Mouse (Mus musculus): ENCODE results near the gene Cul5. TPM values are rescaled to one million over a fixed set of nuclear protein-coding genes. Genes with fewer than 3 reads are reported as not detected.

The Cul5 gene
- polyA plus RNA-seq, 1 experiment from 2014 or later = 20.2 TPM

DNA sequence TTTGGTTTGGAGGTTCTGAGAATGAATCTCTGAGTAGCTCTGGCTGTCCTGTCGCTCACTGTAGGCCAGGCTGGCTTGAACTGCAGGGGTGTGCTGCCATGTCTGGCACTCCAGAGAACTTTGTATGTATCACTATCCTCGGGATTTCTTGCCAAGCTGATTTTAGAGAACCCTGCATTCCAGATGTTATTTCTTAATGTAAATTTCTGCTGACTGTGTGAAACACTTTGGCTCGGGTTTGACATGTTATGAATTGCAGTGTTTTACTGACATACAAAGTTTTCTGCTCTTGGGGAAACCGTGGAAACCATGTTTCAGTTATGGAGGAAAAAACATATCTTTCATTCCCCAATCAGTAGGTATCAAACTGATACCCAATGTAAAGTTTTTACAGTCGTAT is 94.1 kb downstream of the Cul5 start:
- Histone ChIP-seq H3K9ac (ENCODE audit: low read depth, low read length) (no peak overlapping the region), H3K4me1 (replicated peaks; ENCODE audit: control insufficient read depth, insufficient read depth, low read length) (no peaks in the 10 kb centered on the region), H3K36me3 (ENCODE audit: control insufficient read depth, insufficient read depth) (peaks cover 28% of the 10 kb centered on the region), H3K4me2 (replicated peaks; ENCODE audit: low read depth) (no peak overlapping the region), H3K4me3 (ENCODE audit: low read depth, low read length) (no peak overlapping the region), H3K27ac (ENCODE audit: low read depth, low read length) (no peak overlapping the region), H3K27me3 (replicated peaks; ENCODE audit: control insufficient read depth, insufficient read depth, low read length) (no peaks in the 10 kb centered on the region), H3K9me3 (ENCODE audit: control insufficient read depth) (no peaks in the 10 kb centered on the region)
- no peak for TF ChIP-seq CTCF (IDR thresholded peaks at IDR 0.05; ENCODE audit: low read depth)
- 64% methylated on average over 5 of the region's 5 CpGs for WGBS
- no peak for ATAC-seq

DNA sequence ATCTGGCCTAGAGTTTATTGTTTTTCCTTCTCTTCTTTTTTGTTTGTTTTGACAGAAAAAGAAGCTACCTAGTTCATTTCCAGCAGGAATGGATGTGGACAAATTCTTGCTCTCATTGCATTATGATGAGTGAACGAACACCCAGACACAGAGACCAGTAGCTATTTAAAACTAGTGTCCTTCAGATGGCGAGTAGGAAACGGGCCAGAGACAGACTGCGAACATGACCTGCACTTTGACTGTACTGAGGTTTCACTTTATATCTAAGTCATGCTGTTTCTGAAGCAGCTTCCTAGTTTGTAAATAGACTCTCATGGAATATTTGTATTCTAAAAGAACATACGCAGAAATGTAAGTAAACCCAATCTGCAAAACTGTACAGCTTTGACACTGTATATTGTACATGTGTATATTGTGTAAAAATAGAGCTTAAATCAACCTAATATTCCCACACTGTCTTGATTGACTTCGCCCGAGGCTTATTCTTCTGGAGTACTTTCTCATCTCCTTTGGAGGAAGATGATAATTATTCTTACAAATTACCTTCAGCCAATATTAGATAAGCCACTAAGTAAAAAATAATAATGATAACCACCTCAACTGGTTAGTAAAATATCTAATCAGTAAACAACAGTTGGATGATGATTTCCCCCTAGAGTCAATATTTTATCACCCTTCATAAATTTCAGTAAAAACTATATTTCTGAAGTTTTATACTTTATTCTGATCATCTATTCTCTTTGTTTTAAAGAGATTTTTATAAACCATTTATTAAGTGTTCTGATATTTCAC is 97.1 kb downstream of the Cul5 start:
- no peak overlapping the region for H3K27ac ChIP-seq (ENCODE audit: low read depth, low read length)
- H3K27me3 ChIP-seq (replicated peaks; ENCODE audit: control insufficient read depth, insufficient read depth, low read length) = no peaks in the 10 kb centered on the region
- H3K9me3 ChIP-seq (ENCODE audit: control insufficient read depth) = no peaks in the 10 kb centered on the region
- ATAC-seq = no peak
- no peaks in the 10 kb centered on the region for H3K4me1 ChIP-seq (replicated peaks; ENCODE audit: control insufficient read depth, insufficient read depth, low read length)
- H3K4me2 ChIP-seq (replicated peaks; ENCODE audit: low read depth) = no peak overlapping the region
- TF ChIP-seq CTCF (IDR thresholded peaks at IDR 0.05; ENCODE audit: low read depth) = no peak
- H3K4me3 ChIP-seq (ENCODE audit: low read depth, low read length) = no peak overlapping the region
- 88% methylated on average over 7 of the region's 7 CpGs for WGBS
- peaks cover 34% of the 10 kb centered on the region for H3K36me3 ChIP-seq (ENCODE audit: control insufficient read depth, insufficient read depth)
- no peak overlapping the region for H3K9ac ChIP-seq (ENCODE audit: low read depth, low read length)

DNA sequence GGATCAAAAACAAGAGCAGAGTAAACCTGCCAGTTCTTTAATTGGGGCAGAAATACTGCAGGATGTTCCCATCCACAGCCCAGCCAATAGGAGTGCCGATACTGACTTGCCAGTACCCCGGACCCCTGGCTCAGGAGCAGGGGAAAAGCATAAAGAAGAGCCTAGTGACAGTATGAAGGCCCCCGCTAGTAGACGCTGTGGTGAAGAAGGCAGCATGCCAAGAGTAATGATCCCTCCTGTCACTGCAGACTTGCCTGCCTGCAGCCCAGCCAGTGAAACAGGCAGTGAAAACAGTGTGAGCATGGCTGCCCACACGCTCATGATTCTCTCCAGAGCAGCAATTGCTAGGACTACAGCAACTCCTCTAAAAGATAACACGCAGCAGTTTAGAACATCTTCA is 99.2 kb downstream of the Cul5 start:
- 83% methylated on average over 6 of the region's 6 CpGs for WGBS
- peaks cover 44% of the 10 kb centered on the region for H3K36me3 ChIP-seq (ENCODE audit: control insufficient read depth, insufficient read depth)
- H3K4me1 ChIP-seq (replicated peaks; ENCODE audit: control insufficient read depth, insufficient read depth, low read length) = no peaks in the 10 kb centered on the region
- no peak overlapping the region for H3K4me2 ChIP-seq (replicated peaks; ENCODE audit: low read depth)
- no peak for ATAC-seq
- H3K27me3 ChIP-seq (replicated peaks; ENCODE audit: control insufficient read depth, insufficient read depth, low read length) = no peaks in the 10 kb centered on the region
- H3K9me3 ChIP-seq (ENCODE audit: control insufficient read depth) = no peaks in the 10 kb centered on the region
- no peak for TF ChIP-seq CTCF (IDR thresholded peaks at IDR 0.05; ENCODE audit: low read depth)
- H3K9ac ChIP-seq (ENCODE audit: low read depth, low read length) = no peak overlapping the region
- H3K4me3 ChIP-seq (ENCODE audit: low read depth, low read length) = no peak overlapping the region
- no peak overlapping the region for H3K27ac ChIP-seq (ENCODE audit: low read depth, low read length)

Other genes with a start within 250 kb of the Cul5 start
- 4.2 and 5.0 TPM in 2 replicates for gene Atm, start 133.3 kb downstream of the Cul5 start, polyA plus RNA-seq (2015; fragmentation: Nextera tagmentation; extraction: Ambion mirVana)
- gene Npat, start 133.0 kb downstream of the Cul5 start, polyA plus RNA-seq (2015; fragmentation: Nextera tagmentation; extraction: Ambion mirVana) = 4.2 and 4.8 TPM in 2 replicates
- 204 and 207 TPM in 2 replicates for gene Acat1, start 59.6 kb downstream of the Cul5 start, polyA plus RNA-seq (2015; fragmentation: Nextera tagmentation; extraction: Ambion mirVana)
- 0.25 and 0.33 TPM in 2 replicates for gene Rab39, start 36.2 kb upstream of the Cul5 start, polyA plus RNA-seq (2015; fragmentation: Nextera tagmentation; extraction: Ambion mirVana)
- 32.9 and 33.1 TPM in 2 replicates for gene Slc35f2, start 101.5 kb upstream of the Cul5 start, polyA plus RNA-seq (2015; fragmentation: Nextera tagmentation; extraction: Ambion mirVana)
- gene Sln, start 180.2 kb upstream of the Cul5 start, polyA plus RNA-seq (2015; fragmentation: Nextera tagmentation; extraction: Ambion mirVana) = 0.31 TPM in 1 of 2 replicates, not detected in the other